Mouse (Mus musculus): ENCODE data around the gene Sncg. TPM values are rescaled to one million over a fixed set of nuclear protein-coding genes. Genes with fewer than 3 reads are reported as not detected.

The Sncg gene
- polyA plus RNA-seq, 1 experiment from 2014 or later, result 6.8 TPM

DNA sequence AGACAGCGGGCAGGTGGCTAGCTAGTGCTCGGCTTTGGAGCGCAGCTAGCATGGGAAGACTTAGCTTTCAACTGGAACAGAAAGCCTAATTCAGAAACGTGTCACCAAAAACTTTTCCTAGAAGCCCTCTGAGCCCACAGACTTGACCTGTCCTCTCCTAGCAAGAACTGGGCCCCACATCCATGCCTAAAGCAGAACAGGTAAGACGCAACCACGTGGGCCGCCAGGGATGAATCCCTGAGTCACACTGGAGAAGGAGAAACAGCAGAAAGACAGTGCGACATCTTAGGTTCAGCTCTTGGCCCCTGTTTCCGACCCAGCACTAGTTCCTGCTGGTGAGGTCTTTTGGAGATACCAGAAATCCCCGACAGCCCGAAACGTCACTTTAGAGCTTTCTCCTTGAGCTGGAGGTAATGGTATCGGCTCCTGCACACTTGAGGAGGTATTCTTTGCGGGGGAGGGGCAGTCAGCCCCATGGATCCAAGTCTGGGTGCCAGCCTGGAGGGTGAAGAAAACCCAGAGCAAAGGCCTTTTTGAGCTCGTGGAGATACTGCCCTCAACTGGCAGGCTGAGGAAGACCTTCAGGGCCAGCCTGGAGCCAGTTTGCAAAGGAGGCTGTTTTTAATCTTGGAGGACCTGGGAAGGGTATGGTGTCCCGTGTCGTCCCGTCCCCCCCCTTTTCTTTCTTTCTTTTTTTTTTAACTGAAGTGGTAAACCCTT, 11.7 kb downstream of the Sncg start:
- Histone ChIP-seq H3K4me3 (ENCODE audit: low read length) (peak overlapping the region; percentile 53), H3K9ac (ENCODE audit: low read length) (peak overlapping the region; percentile 64), H3K36me3 (ENCODE audit: control insufficient read depth, insufficient read depth, low read length) (no peaks in the 10 kb centered on the region), H3K4me2 (ENCODE audit: low read depth, low read length) (peak overlapping the region; percentile 90), H3K4me1 (replicated peaks; ENCODE audit: control insufficient read depth, insufficient read depth, low read length) (peaks cover 5% of the 10 kb centered on the region; the same call in 1 of the 2 replicates), H3K9me3 (ENCODE audit: control insufficient read depth, low read length) (no peaks in the 10 kb centered on the region), H3K27me3 (ENCODE audit: control insufficient read depth, insufficient read depth, low read depth, low read length) (no peaks in the 10 kb centered on the region; the same call in 1 of the 2 replicates), H3K27ac (ENCODE audit: low read length) (no peak overlapping the region)
- 29% methylated on average over 18 of the region's 18 CpGs for WGBS
- peak; percentile 59 for ATAC-seq (ENCODE audit: low read depth)

GRCm38 (mm10) chr14:34362135-34362534, 12.5 kb downstream of the Sncg start:
- Histone ChIP-seq H3K9me3 (ENCODE audit: control insufficient read depth, low read length) (no peaks in the 10 kb centered on the region), H3K27me3 (ENCODE audit: control insufficient read depth, insufficient read depth, low read depth, low read length) (no peaks in the 10 kb centered on the region; the same call in 1 of the 2 replicates), H3K4me1 (replicated peaks; ENCODE audit: control insufficient read depth, insufficient read depth, low read length) (peaks cover 5% of the 10 kb centered on the region; the same call in 1 of the 2 replicates), H3K9ac (ENCODE audit: low read length) (no peak overlapping the region), H3K27ac (ENCODE audit: low read length) (no peak overlapping the region), H3K4me2 (ENCODE audit: low read depth, low read length) (no peak overlapping the region), H3K4me3 (ENCODE audit: low read length) (no peak overlapping the region), H3K36me3 (ENCODE audit: control insufficient read depth, insufficient read depth, low read length) (no peaks in the 10 kb centered on the region)
- no peak for ATAC-seq (ENCODE audit: low read depth)
- 31% methylated on average over 4 of the region's 4 CpGs for WGBS

DNA sequence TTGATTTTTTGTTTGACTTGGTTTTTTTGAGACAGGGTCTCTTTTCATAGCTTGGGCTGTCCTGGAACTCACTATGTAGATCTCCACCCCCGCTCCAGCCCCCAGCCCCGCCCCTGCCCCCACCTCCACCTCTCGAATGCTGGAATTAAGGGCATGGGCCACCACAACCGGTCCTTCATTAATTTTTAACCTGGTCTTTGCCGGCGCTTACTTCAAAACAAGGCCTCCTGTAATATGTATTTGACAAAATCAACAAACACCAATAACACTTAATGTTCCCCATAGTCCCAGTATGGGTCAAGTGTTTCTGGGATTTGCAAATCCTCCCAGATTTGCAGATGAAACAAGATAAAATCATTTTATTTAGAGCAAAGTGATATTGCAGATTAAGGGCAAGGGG, 14.3 kb downstream of the Sncg start:
- 45% methylated on average over 6 of the region's 6 CpGs for WGBS
- H3K9me3 ChIP-seq (ENCODE audit: control insufficient read depth, low read length), result no peaks in the 10 kb centered on the region
- no peak overlapping the region for H3K9ac ChIP-seq (ENCODE audit: low read length)
- H3K4me3 ChIP-seq (ENCODE audit: low read length), result no peak overlapping the region
- peaks cover 5% of the 10 kb centered on the region; the same call in 1 of the 2 replicates for H3K4me1 ChIP-seq (replicated peaks; ENCODE audit: control insufficient read depth, insufficient read depth, low read length)
- H3K4me2 ChIP-seq (ENCODE audit: low read depth, low read length), result no peak overlapping the region
- H3K27me3 ChIP-seq (ENCODE audit: control insufficient read depth, insufficient read depth, low read depth, low read length), result no peaks in the 10 kb centered on the region; the same call in 1 of the 2 replicates
- H3K27ac ChIP-seq (ENCODE audit: low read length), result no peak overlapping the region
- no peak for ATAC-seq (ENCODE audit: low read depth)
- no peaks in the 10 kb centered on the region for H3K36me3 ChIP-seq (ENCODE audit: control insufficient read depth, insufficient read depth, low read length)

- 40% methylated on average over 5 of the region's 5 CpGs for WGBS
- Histone ChIP-seq H3K36me3 (ENCODE audit: control insufficient read depth, insufficient read depth, low read length) (no peaks in the 10 kb centered on the region), H3K9me3 (ENCODE audit: control insufficient read depth, low read length) (no peaks in the 10 kb centered on the region), H3K4me2 (ENCODE audit: low read depth, low read length) (no peak overlapping the region), H3K27ac (ENCODE audit: low read length) (no peak overlapping the region), H3K27me3 (ENCODE audit: control insufficient read depth, insufficient read depth, low read depth, low read length) (no peaks in the 10 kb centered on the region; the same call in 1 of the 2 replicates), H3K4me1 (replicated peaks; ENCODE audit: control insufficient read depth, insufficient read depth, low read length) (peaks cover 5% of the 10 kb centered on the region; the same call in 1 of the 2 replicates), H3K4me3 (ENCODE audit: low read length) (no peak overlapping the region), H3K9ac (ENCODE audit: low read length) (no peak overlapping the region)
- ATAC-seq (ENCODE audit: low read depth), result no peak
Observed at GRCm38 (mm10) chr14:34359676-34360244, 14.8 kb downstream of the Sncg start.

- no peaks in the 10 kb centered on the region; the same call in 1 of the 2 replicates for H3K27me3 ChIP-seq (ENCODE audit: control insufficient read depth, insufficient read depth, low read depth, low read length)
- H3K4me3 ChIP-seq (ENCODE audit: low read length), result no peak overlapping the region
- ATAC-seq (ENCODE audit: low read depth), result no peak
- H3K9ac ChIP-seq (ENCODE audit: low read length), result no peak overlapping the region
- WGBS, result 57% methylated on average over 7 of the region's 7 CpGs
- no peak overlapping the region for H3K27ac ChIP-seq (ENCODE audit: low read length)
- no peaks in the 10 kb centered on the region for H3K36me3 ChIP-seq (ENCODE audit: control insufficient read depth, insufficient read depth, low read length)
- no peaks in the 10 kb centered on the region for H3K9me3 ChIP-seq (ENCODE audit: control insufficient read depth, low read length)
- H3K4me2 ChIP-seq (ENCODE audit: low read depth, low read length), result no peak overlapping the region
- H3K4me1 ChIP-seq (replicated peaks; ENCODE audit: control insufficient read depth, insufficient read depth, low read length), result peaks cover 4% of the 10 kb centered on the region; the same call in 1 of the 2 replicates
Observed at GRCm38 (mm10) chr14:34357671-34358455, 16.7 kb downstream of the Sncg start.

DNA sequence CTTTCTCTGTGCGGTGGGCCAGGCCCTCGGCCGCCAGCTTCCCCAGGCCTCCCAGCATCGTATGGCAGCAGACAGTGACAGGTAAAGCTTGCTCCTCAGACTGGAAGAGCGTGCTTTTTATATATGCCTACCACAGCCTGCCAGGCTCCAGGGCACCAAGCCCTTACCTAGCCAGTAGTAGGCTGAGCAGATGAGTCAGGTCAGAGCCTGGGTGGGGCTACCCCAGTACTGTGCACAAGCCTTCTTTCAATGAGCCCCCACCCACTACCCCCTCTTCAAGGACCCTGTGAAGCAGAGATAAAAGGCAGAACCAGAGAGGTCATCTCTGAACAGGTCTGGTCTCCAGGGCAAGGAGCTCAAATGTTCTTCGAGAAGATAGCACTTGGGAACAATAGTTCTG, 19.3 kb downstream of the Sncg start, which contains the start of gene Fam25c:
TSS of gene Fam25c (minus strand) at position 133 of the 400 bp plus-strand sequence.
- WGBS, result 55% methylated on average over 6 of the region's 6 CpGs
- Histone ChIP-seq H3K4me3 (ENCODE audit: low read length) (no peak within 1 kb of the TSS), H3K4me2 (ENCODE audit: low read depth, low read length) (no peak within 1 kb of the TSS), H3K9me3 (ENCODE audit: control insufficient read depth, low read length) (no peaks in the 10 kb centered on the region), H3K27ac (ENCODE audit: low read length) (no peak within 1 kb of the TSS), H3K36me3 (ENCODE audit: control insufficient read depth, insufficient read depth, low read length) (no peaks in the 10 kb centered on the region), H3K4me1 (replicated peaks; ENCODE audit: control insufficient read depth, insufficient read depth, low read length) (peaks cover 2% of the 10 kb centered on the region; the same call in 1 of the 2 replicates), H3K9ac (ENCODE audit: low read length) (no peak within 1 kb of the TSS), H3K27me3 (ENCODE audit: control insufficient read depth, insufficient read depth, low read depth, low read length) (no peaks in the 10 kb centered on the region)
- peak; percentile 52; the same call in 1 of the 2 replicates for ATAC-seq (ENCODE audit: low read depth)

DNA sequence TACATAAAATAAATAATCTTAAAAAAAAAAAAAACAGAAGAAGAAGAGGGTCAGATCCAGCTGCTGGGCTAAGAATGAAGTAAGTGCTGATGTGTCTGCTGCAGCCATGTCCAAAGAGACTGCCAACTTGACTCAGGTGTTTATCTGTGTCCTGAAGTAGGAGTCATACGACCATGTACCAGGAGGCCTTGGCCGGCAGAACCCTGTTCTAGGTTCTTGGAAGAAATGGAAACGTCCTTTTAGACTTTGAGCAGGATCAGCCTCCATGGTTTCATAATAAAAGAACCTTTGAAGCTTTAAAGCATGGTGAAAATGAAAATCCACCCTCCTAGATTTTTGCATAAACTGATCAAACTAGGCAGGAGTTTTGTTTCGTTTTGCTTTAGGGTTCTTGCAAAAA, 20.1 kb downstream of the Sncg start:
- no peak overlapping the region for H3K4me3 ChIP-seq (ENCODE audit: low read length)
- no peak overlapping the region for H3K9ac ChIP-seq (ENCODE audit: low read length)
- no peak for ATAC-seq (ENCODE audit: low read depth)
- H3K36me3 ChIP-seq (ENCODE audit: control insufficient read depth, insufficient read depth, low read length), result no peaks in the 10 kb centered on the region
- H3K9me3 ChIP-seq (ENCODE audit: control insufficient read depth, low read length), result no peaks in the 10 kb centered on the region
- H3K4me2 ChIP-seq (ENCODE audit: low read depth, low read length), result no peak overlapping the region
- 77% methylated on average over 4 of the region's 4 CpGs for WGBS
- H3K4me1 ChIP-seq (replicated peaks; ENCODE audit: control insufficient read depth, insufficient read depth, low read length), result peaks cover 2% of the 10 kb centered on the region; the same call in 1 of the 2 replicates
- H3K27ac ChIP-seq (ENCODE audit: low read length), result no peak overlapping the region
- no peaks in the 10 kb centered on the region for H3K27me3 ChIP-seq (ENCODE audit: control insufficient read depth, insufficient read depth, low read depth, low read length)

- 83% methylated on average over 3 of the region's 3 CpGs for WGBS
- H3K9me3 ChIP-seq (ENCODE audit: control insufficient read depth, low read length), result no peaks in the 10 kb centered on the region
- H3K27me3 ChIP-seq (ENCODE audit: control insufficient read depth, insufficient read depth, low read depth, low read length), result no peaks in the 10 kb centered on the region
- ATAC-seq (ENCODE audit: low read depth), result no peak
- H3K36me3 ChIP-seq (ENCODE audit: control insufficient read depth, insufficient read depth, low read length), result no peaks in the 10 kb centered on the region
- H3K9ac ChIP-seq (ENCODE audit: low read length), result no peak overlapping the region
- no peak overlapping the region for H3K4me2 ChIP-seq (ENCODE audit: low read depth, low read length)
- no peak overlapping the region for H3K4me3 ChIP-seq (ENCODE audit: low read length)
- H3K27ac ChIP-seq (ENCODE audit: low read length), result no peak overlapping the region
- H3K4me1 ChIP-seq (replicated peaks; ENCODE audit: control insufficient read depth, insufficient read depth, low read length), result peaks cover 2% of the 10 kb centered on the region; the same call in 1 of the 2 replicates
Observed at GRCm38 (mm10) chr14:34353326-34353725, 21.3 kb downstream of the Sncg start.

DNA sequence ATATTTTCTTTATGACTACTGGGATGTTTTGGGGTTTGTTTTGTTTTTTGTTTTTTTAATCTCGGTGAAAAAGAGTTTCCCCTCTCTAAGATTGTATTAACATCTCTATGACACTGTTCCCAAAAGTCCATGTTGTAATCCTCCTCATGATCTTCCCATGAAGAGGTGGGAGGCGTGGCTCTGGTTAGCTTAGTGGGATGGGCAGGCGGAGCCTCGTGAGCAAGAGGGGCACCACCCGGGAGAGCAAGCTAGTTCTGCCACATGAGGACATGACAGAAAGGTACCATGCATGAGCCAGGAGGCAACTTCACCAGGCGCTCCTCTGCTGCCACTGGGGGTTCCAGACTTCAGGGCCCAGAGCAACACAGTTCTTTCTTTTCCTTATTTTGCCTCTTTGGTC, 22.1 kb downstream of the Sncg start:
- H3K27ac ChIP-seq (ENCODE audit: low read length), result no peak overlapping the region
- no peak overlapping the region for H3K4me2 ChIP-seq (ENCODE audit: low read depth, low read length)
- H3K27me3 ChIP-seq (ENCODE audit: control insufficient read depth, insufficient read depth, low read depth, low read length), result no peaks in the 10 kb centered on the region
- 59% methylated on average over 6 of the region's 6 CpGs for WGBS
- no peaks in the 10 kb centered on the region for H3K36me3 ChIP-seq (ENCODE audit: control insufficient read depth, insufficient read depth, low read length)
- H3K9me3 ChIP-seq (ENCODE audit: control insufficient read depth, low read length), result no peaks in the 10 kb centered on the region
- H3K4me1 ChIP-seq (replicated peaks; ENCODE audit: control insufficient read depth, insufficient read depth, low read length), result no peaks in the 10 kb centered on the region
- no peak overlapping the region for H3K9ac ChIP-seq (ENCODE audit: low read length)
- ATAC-seq (ENCODE audit: low read depth), result no peak
- no peak overlapping the region for H3K4me3 ChIP-seq (ENCODE audit: low read length)

Data from lung, embryonic 16.5 days (tissue).